Mouse (Mus musculus) heart, adult 9 months (tissue): ENCODE results near the gene Ppp2r1b.
"Not testable (repeated sequence)": the region's sequence is repeated elsewhere in the genome, so short reads cannot be mapped to it uniquely, and the experiment has no call there.

Experiments used
- DNase-seq, 2 experiments: peaks; one replicate each; pipeline ENCODE4 v3.0.0; 2022; ENCODE audit warnings: low spot score in 2 of 2

Ppp2r1b gene

GRCm38 (mm10) chr9:50845081-50845480 is at the start of gene Ppp2r1b:
Gene Ppp2r1b, plus strand, starts transcription at chr9:50845301.
- DNase-seq = no peak

GRCm38 (mm10) chr9:50796776-50797175 is 48.3 kb upstream of the Ppp2r1b start:
- no peak for DNase-seq

DNA sequence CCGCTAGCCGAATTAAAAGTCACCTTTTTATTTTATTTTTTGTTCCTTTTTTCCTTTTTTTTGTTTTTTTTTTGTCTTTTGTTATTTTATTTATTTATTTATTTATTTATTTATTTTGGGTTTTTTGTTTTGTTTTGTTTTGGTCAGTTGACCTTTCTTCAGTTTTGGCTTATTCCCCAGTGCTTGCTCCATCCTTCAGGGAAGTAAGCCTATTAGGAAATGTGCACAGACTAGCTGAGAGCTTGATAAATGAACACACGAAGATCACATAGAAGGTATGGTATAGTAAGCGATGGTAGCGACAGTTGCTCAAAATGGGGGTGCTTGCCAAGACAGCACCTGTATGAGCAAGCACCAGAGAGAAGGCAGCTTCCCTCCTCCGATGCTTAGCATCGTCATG is 47.5 kb upstream of the Ppp2r1b start:
- DNase-seq = no peak

DNA sequence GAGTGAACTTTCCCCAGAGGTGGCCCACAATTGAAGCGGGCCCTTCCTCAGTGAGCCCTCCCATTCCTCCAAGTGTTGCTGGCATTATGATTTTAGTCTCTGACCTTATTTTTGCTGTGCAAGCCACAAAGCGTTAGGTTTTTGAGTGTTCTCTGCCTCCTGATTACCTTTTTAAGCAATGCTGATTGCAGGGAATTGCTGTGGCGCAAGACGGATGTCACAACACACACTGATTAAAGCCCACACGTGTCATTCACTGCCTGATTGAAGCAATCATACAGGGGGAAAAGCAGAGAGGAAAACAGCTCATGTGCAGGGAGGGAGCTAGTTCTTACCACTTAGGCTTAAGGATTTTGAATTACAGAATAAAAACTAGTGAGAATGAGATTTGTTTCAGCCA is 46.7 kb upstream of the Ppp2r1b start:
- DNase-seq = no peak

- DNase-seq = peak in 1 of 2 experiments; percentile 6
Observed at GRCm38 (mm10) chr9:50800985-50801384, 44.1 kb upstream of the Ppp2r1b start.

DNA sequence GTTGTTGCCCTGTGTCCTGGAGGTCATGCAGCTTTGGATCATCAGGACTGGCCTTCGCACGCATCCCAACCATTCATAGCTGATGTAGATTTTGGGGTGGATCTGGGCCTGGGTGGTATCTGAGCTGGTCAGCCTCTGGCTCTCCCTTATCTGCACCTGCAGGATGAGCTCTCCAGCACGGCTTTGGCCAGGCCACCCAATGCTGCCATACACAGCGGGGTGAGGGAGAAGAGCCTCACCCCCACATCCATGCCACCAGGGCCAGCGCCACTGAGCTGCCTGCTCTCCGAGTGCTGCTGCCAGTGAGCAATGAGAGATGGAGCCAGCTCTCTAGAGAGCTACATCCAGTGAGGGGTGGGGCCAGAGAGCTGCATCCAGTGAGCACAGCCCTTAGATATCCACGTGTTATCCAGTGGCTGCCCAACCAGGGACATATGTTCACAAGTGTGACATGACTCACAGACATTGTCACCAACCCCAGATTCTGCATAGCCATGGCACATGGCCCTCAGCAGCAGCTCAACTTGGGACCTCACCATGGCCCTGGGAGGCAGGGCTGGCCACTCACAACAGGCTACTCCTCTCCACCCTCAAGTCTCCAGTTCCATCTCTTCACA is 41.9 kb upstream of the Ppp2r1b start:
- no peak for DNase-seq

DNA sequence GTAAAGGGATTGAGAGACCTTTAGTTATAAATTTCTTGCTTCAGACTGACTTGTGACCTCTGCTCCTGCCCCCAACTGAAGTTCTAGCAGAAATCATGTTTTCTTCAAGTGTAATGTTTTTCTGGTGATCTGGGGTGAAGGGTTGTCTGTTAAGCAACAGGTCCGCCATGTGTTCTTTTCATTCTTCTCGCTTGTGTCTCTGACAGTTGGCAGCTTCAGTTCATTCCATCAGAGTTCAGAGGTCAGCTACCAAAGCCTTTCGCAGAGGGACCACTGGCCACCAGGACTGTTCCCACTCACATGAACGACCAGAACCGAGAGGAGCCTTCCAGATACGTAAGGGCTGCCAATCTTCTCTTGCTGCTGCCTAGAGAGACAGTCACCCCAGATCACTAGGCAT is 36.6 kb upstream of the Ppp2r1b start:
- no peak for DNase-seq

DNA sequence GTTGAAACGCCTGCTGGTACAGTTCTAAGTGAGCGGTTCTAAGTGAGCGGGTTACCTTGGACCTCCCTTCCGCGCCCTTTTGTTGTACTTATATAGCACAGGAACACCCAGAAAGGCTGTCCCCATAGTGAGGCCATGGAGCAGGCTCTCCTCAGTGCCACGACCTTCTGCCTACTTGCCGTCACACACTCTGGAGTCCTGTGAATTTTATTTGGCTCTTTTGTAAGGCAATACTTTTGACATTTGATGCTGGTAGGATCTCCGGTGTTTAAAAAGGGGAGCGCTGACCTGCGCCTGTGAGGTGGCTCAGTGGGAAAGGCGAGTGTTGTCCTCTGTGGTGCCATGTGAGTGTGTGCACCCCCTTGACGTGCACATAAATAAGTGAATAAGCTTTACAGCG is 36.0 kb upstream of the Ppp2r1b start:
- no peak for DNase-seq

DNA sequence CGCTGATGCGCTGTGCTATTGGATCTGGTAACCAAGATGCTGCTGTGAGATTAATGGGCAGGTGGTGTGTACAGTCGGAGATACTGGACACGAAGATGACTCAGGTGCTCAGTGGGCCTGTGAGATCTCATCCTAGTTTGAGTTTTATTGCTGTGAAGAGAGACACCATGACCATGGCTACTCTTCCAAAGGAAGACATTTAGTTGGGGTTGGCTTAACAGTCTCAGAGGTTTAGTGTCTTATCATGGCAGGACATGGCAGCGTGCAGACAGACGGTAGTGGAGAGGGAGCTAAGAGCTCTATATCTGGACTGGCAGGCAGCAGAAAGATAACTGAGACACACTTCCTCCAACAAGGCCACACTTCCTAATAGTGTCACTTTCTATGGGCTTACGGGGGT is 33.9 kb upstream of the Ppp2r1b start:
- DNase-seq = no peak

- no peak for DNase-seq
Observed at GRCm38 (mm10) chr9:50811746-50812145, 33.4 kb upstream of the Ppp2r1b start.

GRCm38 (mm10) chr9:50813796-50814195 is 31.3 kb upstream of the Ppp2r1b start:
- DNase-seq = no peak

DNA sequence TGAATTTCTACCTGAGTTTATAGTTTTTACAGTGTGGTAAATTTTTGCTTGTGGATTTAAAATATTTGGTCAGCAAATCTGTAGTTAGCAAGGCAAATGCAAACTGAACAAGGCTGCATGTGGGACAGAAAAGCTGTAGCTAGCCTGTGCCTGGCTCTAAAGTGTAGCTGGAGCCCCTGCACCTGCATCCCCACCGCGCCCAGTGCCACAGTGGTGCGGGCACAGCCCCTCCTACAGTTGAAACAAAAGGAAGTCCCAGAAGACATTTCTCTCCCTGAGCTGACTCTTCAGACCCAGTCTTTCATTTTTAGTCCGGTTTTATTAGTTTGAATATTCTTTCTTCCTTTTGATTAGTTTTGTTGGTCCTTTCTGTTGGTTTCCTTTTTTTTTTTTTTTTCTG is 29.4 kb upstream of the Ppp2r1b start:
- DNase-seq = no peak

DNA sequence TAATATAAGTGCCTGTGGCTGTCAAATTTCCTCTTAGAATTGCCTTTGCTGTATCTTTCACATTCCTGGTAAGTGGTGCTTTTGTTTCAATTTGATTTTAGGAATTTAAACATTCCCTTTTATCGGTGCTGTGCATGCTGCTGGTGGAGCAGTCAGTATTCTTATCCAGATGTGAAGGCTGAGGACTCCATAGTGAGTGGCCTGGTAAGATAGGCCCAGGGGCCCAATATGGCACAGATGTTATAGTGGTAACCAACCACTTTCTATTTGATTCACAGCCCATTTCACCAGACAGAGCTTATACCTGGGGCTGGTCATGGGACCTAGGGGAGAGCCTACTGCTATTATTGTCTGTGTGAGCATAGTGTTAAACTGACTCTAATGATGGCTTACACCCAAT is 28.6 kb upstream of the Ppp2r1b start:
- DNase-seq = no peak

DNA sequence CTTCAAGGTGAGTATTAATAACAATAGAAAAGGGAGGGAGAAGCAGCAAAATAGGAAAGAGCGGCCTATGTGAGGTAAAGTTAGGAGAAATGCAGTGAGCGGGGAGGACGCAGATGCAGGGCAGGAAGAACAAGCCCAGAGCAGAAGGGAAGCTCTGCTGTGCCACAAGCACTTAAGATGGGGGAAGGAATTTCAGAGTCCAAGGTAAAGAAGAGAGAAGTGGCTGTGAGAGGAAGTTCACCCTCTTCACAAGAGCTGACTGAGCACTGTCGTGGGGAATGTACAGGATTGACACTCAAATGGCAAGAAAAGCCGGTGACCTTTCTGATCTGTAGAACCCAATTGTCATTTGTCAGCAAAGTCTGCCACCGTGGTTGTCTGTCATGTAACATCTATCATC is 27.1 kb upstream of the Ppp2r1b start:
- DNase-seq = no peak

DNA sequence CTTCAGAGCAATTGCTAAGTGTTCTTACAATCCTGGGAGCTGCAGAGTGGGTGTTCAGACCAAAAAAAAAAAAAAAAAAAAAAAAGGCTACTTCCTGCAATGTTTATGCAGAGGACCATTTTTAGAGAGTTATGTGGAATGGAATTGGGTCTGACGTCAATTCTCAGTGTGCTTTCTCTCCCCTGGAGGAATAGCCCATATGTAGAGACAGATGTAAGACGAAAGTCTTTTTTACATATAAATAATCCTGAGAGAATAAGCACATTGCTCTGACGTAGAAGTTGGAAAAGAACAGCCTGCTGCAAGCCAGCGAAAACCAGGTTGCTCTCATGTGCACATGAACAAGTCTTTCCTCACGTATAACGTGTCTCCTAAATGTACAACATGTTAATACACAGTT is 25.4 kb upstream of the Ppp2r1b start:
- DNase-seq = no peak

- no peak for DNase-seq
Observed at GRCm38 (mm10) chr9:50821651-50822050, 23.4 kb upstream of the Ppp2r1b start.

GRCm38 (mm10) chr9:50822216-50822615 is 22.9 kb upstream of the Ppp2r1b start:
- DNase-seq = no peak

- DNase-seq = no peak
Observed at GRCm38 (mm10) chr9:50823779-50824453, 21.2 kb upstream of the Ppp2r1b start.

DNA sequence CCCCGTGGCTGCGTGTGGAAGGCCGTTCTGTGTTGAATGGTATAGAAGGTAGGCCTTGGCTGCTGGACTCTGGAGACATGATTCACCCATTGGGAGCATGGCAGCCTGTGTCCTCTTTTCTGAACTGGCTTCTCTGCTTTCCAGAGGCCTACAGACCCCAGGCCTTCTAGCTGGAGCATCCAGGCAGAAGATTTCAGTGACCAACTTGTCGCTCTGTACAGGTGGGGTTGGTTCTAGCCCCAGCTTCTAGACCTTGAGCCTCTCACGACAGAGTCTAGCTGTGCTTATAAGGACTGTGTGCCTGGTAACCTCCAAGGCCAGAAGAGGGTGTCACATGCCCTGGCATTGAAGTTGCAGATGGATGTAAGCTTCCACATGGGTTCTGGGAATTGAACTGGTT is 13.6 kb upstream of the Ppp2r1b start:
- DNase-seq = no peak

- DNase-seq = no peak
Observed at GRCm38 (mm10) chr9:50832162-50832561, 12.9 kb upstream of the Ppp2r1b start.

GRCm38 (mm10) chr9:50832582-50832981 is 12.5 kb upstream of the Ppp2r1b start:
- DNase-seq = not testable (repeated sequence)

- DNase-seq = no peak
Observed at GRCm38 (mm10) chr9:50833786-50834185, 11.3 kb upstream of the Ppp2r1b start.

GRCm38 (mm10) chr9:50835068-50835705 is 9.9 kb upstream of the Ppp2r1b start:
- no peak for DNase-seq
